Mouse (Mus musculus): ENCODE data around the gene Cisd2.

Cisd2 gene

DNA sequence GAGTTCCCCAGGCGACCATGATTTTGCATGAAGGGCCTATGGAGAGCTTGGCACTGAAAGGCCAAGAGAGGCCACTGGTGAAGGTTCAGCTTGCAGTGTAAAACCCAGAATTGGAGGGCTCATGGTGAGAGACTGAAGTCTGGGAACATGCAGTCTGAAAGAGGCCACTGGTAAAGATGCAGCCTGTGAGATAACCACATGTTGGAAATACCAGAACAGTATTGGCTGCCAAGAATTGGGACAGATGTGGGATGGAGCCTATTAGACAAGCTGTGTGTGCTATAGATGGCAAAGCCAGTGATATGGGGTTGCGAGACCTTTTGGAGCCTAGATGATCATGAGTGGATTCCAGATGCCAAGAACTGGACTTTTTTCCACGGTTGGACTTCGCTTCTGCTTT, 43.9 kb downstream of the Cisd2 start:
- no peak for TF ChIP-seq GATA4 (IDR thresholded peaks at IDR 0.05; ENCODE audit: insufficient replicate concordance, low read length)

DNA sequence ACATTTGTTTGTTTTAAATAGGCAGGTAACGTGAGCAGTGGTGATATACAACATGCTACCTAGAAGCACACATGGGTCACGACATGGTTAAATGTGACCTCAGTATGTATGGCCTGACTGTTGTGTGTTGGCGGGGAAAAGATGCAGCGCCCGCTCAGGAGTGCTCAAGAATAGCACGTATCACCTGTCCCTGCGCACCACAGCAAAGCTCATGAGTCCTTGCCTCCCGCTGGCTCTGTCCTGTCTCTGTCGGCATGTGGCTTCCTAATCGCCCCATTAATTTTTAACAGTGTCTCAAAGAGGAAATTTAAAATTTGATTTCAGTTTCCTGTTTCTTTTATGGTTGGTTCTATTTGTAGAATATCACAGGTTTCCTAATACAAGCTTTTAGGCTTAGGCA, 46.3 kb downstream of the Cisd2 start:
- TF ChIP-seq GATA4 (IDR thresholded peaks at IDR 0.05; ENCODE audit: insufficient replicate concordance, low read length), result no peak

DNA sequence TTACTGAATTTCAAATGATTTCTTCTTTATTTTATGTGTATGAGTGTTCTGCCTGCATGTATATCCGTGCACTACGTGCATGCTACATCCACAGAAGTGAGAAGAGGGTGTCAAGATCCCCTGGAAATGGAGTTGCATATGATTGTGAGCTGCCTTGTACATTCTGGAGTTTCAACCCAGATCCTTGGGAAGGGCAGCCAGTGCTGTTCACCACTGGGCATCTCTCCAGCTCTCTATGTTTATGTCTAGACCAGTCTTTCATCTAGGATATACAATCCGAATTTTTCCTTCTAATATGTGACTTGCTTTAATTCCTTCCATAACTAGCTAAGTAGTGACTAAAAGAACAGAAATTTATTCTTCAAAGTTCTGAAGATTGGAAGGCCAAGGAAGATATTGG, 47.9 kb downstream of the Cisd2 start:
- no peak for TF ChIP-seq GATA4 (IDR thresholded peaks at IDR 0.05; ENCODE audit: insufficient replicate concordance, low read length)

DNA sequence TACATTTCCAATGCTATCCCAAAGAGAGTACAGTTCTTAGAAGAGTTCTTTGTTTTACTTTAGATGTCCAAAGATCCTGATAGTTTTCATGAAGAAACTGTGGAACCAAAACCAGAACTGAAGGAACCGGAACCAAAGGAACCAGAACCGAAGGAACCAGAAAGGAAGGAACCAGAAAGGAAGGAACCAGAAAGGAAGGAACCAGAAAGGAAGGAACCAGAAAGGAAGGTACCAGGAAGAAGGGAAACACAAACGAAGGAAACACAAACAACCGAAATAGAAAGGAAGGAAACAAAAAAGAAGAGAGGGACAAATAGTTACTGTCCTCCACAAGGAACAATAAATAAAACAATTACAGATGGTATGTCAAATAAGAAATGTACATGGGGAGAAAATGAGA, 66.3 kb downstream of the Cisd2 start:
- no peak for TF ChIP-seq GATA4 (IDR thresholded peaks at IDR 0.05; ENCODE audit: insufficient replicate concordance, low read length)
